ENCODE assay signal across 23 mouse cellular contexts in the genomic region with DNA sequence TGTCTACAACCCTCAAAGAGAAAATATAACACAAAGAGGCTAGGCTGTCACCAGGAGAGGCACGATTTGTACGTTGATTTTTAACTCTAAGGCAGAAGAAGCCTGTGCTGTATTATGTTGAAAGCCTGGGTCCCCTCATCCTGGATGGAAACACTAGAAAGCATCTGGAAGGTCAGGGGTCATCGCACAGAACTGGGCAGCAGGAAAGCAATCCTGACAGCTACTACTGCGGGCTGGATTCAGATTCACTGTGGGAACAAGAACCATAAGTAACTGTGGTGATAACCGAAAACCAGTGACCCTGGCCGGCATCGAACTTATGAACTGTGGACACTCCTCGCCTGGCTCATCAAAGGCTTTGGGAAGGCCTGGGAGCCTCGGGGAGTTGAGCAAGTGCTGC.
DNase-seq lines count a peak whose midpoint lies in the region; ATAC-seq lines count a peak whose summit lies in the region.
"Had no signal": no experiment of that assay in that cellular context is flagged by ENCODE, and none has a peak within 500 bp of the region (broad histone marks: within the 10 kb centered on the region; RNA-seq: fewer than 3 reads in every experiment).

No protein-coding gene starts in this region.

- no peaks in the 10 kb centered on the region for H3K27me3 ChIP-seq in kidney, embryonic 16.5 days (ENCODE audit: insufficient read depth, low read length)
- H3K27me3 ChIP-seq in neural tube, embryonic 15.5 days (replicated peaks) = no peaks in the 10 kb centered on the region
- H3K27me3 ChIP-seq: embryonic facial prominence, embryonic 12.5 days; hindbrain, embryonic 12.5 days; megakaryocyte, embryonic 14.5 days; Patski; stomach, embryonic 15.5 days had no signal

- H3K9ac ChIP-seq in kidney, embryonic 16.5 days (replicated peaks; ENCODE audit: low read length) = no peak overlapping the region
- H3K9ac ChIP-seq in neural tube, embryonic 15.5 days (replicated peaks) = no peak overlapping the region
- H3K9ac ChIP-seq: embryonic facial prominence, embryonic 12.5 days; hindbrain, embryonic 12.5 days; stomach, embryonic 15.5 days had no signal

- no peak overlapping the region for H3K4me2 ChIP-seq in kidney, embryonic 16.5 days (replicated peaks; ENCODE audit: low read depth, low read length)
- H3K4me2 ChIP-seq in neural tube, embryonic 15.5 days = no peak overlapping the region
- H3K4me2 ChIP-seq: embryonic facial prominence, embryonic 12.5 days; hindbrain, embryonic 12.5 days; liver, embryonic 11.5 days; stomach, embryonic 15.5 days had no signal

- peak overlapping the region; percentile 18; the same call in 1 of the 2 replicates for H3K27ac ChIP-seq in kidney, embryonic 16.5 days (ENCODE audit: low read length)
- no peak overlapping the region for H3K27ac ChIP-seq in neural tube, embryonic 15.5 days (replicated peaks)
- H3K27ac ChIP-seq: embryonic facial prominence, embryonic 12.5 days; hindbrain, embryonic 12.5 days; layer of hippocampus, adult 2 months; stomach, embryonic 15.5 days had no signal

- H3K4me1 ChIP-seq in kidney, embryonic 16.5 days (ENCODE audit: insufficient read depth, low read length) = peaks cover 17% of the 10 kb centered on the region; the same call in 1 of the 2 replicates
- no peaks in the 10 kb centered on the region for H3K4me1 ChIP-seq in neural tube, embryonic 15.5 days
- H3K4me1 ChIP-seq: hindbrain, embryonic 12.5 days; megakaryocyte, embryonic 14.5 days; stomach, embryonic 15.5 days had no signal

- 27% methylated on average over 9 of the region's 9 CpGs for WGBS in kidney, embryonic 16.5 days
- WGBS in neural tube, embryonic 15.5 days = 57% methylated on average over 9 of the region's 9 CpGs

- no peak overlapping the region for H3K4me3 ChIP-seq in kidney, embryonic 16.5 days (ENCODE audit: low read length)
- no peak overlapping the region for H3K4me3 ChIP-seq in neural tube, embryonic 15.5 days (replicated peaks)
- H3K4me3 ChIP-seq: embryonic facial prominence, embryonic 12.5 days; hindbrain, embryonic 12.5 days; layer of hippocampus, adult 2 months; megakaryocyte, embryonic 14.5 days; stomach, embryonic 15.5 days had no signal

- no peaks in the 10 kb centered on the region for H3K9me3 ChIP-seq in kidney, embryonic 16.5 days (ENCODE audit: low read length)
- no peaks in the 10 kb centered on the region for H3K9me3 ChIP-seq in neural tube, embryonic 15.5 days (replicated peaks)
- H3K9me3 ChIP-seq: embryonic facial prominence, embryonic 12.5 days; hindbrain, embryonic 12.5 days; stomach, embryonic 15.5 days had no signal

- DNase-seq in cerebellum, postnatal 10 days = peak; percentile 14 to 21
- no peak for DNase-seq in cerebellum, postnatal 36 days
- DNase-seq in kidney, adult 9 months = no peak
- peak; percentile 37 for DNase-seq in neural tube, embryonic 10.5 days (ENCODE audit: extremely low spot score, low spot score)
- peak; percentile 47 for DNase-seq in mesoderm, embryonic 11.5 days (ENCODE audit: low read depth, low spot score)
- DNase-seq in urinary bladder, postnatal 14 days (ENCODE audit: low spot score) = no peak
- DNase-seq: adrenal gland, postnatal 10 days; cerebellum, adult 9-11 months; gastrocnemius, postnatal 36 days; layer of hippocampus, postnatal 36 days; lung, adult 18-20 months; lung, postnatal 14 days had no signal

- ATAC-seq in kidney, embryonic 16.5 days (ENCODE audit: low FRiP score, low TSS enrichment) = no peak
- ATAC-seq in neural tube, embryonic 15.5 days (ENCODE audit: low FRiP score) = no peak
- ATAC-seq: CD4-positive, CD25-positive, alpha-beta regulatory T cell, adult 4 months; forebrain, embryonic 16.5 days; Patski had no signal

- no peaks in the 10 kb centered on the region for H3K36me3 ChIP-seq in kidney, embryonic 16.5 days (ENCODE audit: insufficient read depth, low read length)
- H3K36me3 ChIP-seq in neural tube, embryonic 15.5 days = no peaks in the 10 kb centered on the region
- H3K36me3 ChIP-seq: embryonic facial prominence, embryonic 12.5 days; hindbrain, embryonic 12.5 days; stomach, embryonic 15.5 days had no signal

Comparison
In these comparisons a context has a peak if more than half of its experiments do, and no peak if none do; other contexts are left out.
1. DNase-seq: peak in cerebellum, postnatal 10 days (2 of 2), neural tube, embryonic 10.5 days (single experiment) and mesoderm, embryonic 11.5 days (single experiment); none in cerebellum, postnatal 36 days (0 of 2), kidney, adult 9 months (single experiment) and urinary bladder, postnatal 14 days (single experiment).